Mouse (Mus musculus) small intestine, adult 2 months (tissue): ENCODE measurements at regions not wholly inside any gene's neighbourhood (a gene's known extent, or its start where the extent isn't known, plus 50 kb on each side); places are given as distances from the start of the nearest gene placed in this dataset.

ENCODE experiments used
- CTCF ChIP-seq: fragments of 200-500 bp; IDR thresholded peaks from 2 replicates; pipeline ENCODE4 v1.5.1; 2012; ENCODE audit warnings: low read depth, mild to moderate bottlenecking, control low read depth, inconsistent platforms, low read length, moderate library complexity, mixed read lengths; ENCODE audit not compliant: insufficient replicate concordance, insufficient read length; ENCODE audit errors: extremely low read depth
- POLR2A ChIP-seq: fragments of 200-500 bp; IDR thresholded peaks from 2 replicates; pipeline ENCODE4 v1.6.1; 2012; ENCODE audit warnings: low read depth, mild to moderate bottlenecking, control low read depth, inconsistent platforms, low read length, moderate library complexity

DNA sequence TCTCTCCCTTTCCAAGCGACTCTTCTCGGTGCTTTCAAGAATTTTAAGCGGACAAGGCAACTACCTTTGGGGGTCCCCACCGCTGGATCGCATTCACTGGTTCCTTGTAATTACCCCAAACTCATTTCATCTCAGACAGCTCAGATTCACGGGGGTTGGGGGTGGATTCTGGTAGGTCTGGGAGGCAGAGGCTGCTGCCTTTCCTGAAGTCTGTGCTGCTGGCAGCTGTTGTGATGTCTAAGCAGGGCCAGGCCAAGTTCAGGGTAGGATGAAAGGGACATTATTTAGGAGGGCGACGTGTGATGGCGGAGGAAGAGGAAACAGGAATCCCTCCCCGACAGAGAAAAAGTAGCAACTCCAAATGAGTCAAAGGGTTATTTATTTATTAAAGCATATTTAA, 102.8 kb upstream of the Tmem45b start:
- no peak for TF ChIP-seq CTCF
- TF ChIP-seq POLR2A: no peak
